Mouse (Mus musculus) cerebellum, adult 2 months (tissue): ENCODE measurements at regions not wholly inside any gene's neighbourhood (a gene's known extent, or its start where the extent isn't known, plus 50 kb on each side); places are given as distances from the start of the nearest gene placed in this dataset.

Experiments
- DNase-seq, 2 experiments: peaks; one replicate each; pipeline ENCODE4 v3.0.0; 2021
- H3K27ac ChIP-seq: fragments of 200-500 bp; 2 replicates; pipeline ENCODE4 v1.5.1; 2012; ENCODE audit warnings: low read length, control low read depth, inconsistent platforms; ENCODE audit not compliant: insufficient read depth
- H3K27me3 ChIP-seq: fragments of 200-500 bp; 2 replicates; pipeline ENCODE4 v1.6.1; 2012; ENCODE audit warnings: inconsistent platforms, mild to moderate bottlenecking, low read length, moderate library complexity; ENCODE audit not compliant: control insufficient read depth, insufficient read depth
- H3K4me1 ChIP-seq: fragments of 200-500 bp; 2 replicates; pipeline ENCODE4 v1.6.1; 2011; ENCODE audit warnings: low read length; ENCODE audit not compliant: control insufficient read depth, insufficient read depth
- H3K4me3 ChIP-seq: fragments of 200-500 bp; replicated peaks from 2 replicates; pipeline ENCODE3; 2011; ENCODE audit warnings: mild to moderate bottlenecking, low read depth, low read length, control low read depth; ENCODE audit not compliant: insufficient read depth
- CTCF ChIP-seq: fragments of 200-500 bp; IDR thresholded peaks from 2 replicates; pipeline ENCODE4 v1.5.1; 2011; ENCODE audit warnings: low read depth, mild to moderate bottlenecking, control low read depth, low read length, moderate library complexity, borderline replicate concordance; ENCODE audit not compliant: insufficient read depth
- POLR2A ChIP-seq: fragments of 200-500 bp; IDR thresholded peaks from 2 replicates; pipeline ENCODE4 v1.6.1; 2011; ENCODE audit warnings: low read length, control low read depth, borderline replicate concordance; ENCODE audit not compliant: insufficient read depth
- WGBS: fragments of 180-500 bp; shearing (Covaris S2); methylation state at CpG from one replicate; pipeline ENCODE4 v1.1.7; 2018; 5-methylcytosine and 5-hydroxymethylcytosine counted together

- TF ChIP-seq POLR2A: no peak
- no peak for TF ChIP-seq CTCF
- no peak overlapping the region for H3K4me3 ChIP-seq
- no peaks in the 10 kb centered on the region for H3K27me3 ChIP-seq
- H3K4me1 ChIP-seq: no peaks in the 10 kb centered on the region
- no peak for DNase-seq
- WGBS: 90% methylated on average over 1 of the region's 1 CpGs
- no peak overlapping the region for H3K27ac ChIP-seq
Observed at GRCm38 (mm10) chr12:47052474-47052873, 233.7 kb upstream of the Nova1 start.

DNA sequence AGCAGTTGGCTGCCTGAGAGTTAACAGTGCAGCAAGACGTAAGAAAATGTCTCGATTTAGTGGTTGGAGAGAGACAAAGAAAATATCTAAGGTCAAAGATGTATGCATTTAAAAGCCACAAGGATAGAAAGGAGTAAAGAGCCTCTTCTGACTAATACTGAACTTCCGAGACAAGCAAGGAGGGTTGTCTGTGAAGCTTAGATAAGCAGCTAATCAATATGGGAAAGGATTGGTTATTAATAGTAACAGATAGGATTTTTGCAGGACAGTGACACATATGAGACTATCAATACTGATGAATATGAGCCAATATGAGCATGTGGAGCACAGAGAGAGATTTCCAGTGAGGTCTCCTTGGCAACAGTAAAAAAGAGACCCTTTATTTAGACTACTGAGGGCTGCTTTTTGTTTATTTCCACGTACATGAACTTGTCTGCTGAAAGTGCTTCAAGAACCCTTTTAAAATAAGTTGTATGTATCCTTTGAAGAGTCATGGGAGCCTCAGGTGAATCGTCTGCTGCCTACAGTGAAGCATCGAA lies 202.2 kb upstream of the Nova1 start:
- no peak overlapping the region for H3K4me3 ChIP-seq
- 68% methylated on average over 6 of the region's 6 CpGs for WGBS
- H3K27ac ChIP-seq: no peak overlapping the region
- no peak for TF ChIP-seq CTCF
- H3K4me1 ChIP-seq: no peaks in the 10 kb centered on the region
- no peak for DNase-seq
- no peaks in the 10 kb centered on the region for H3K27me3 ChIP-seq

GRCm38 (mm10) chr12:46992343-46992742 lies 173.6 kb upstream of the Nova1 start:
- no peak overlapping the region for H3K27ac ChIP-seq
- no peaks in the 10 kb centered on the region for H3K4me1 ChIP-seq
- H3K27me3 ChIP-seq: no peaks in the 10 kb centered on the region
- H3K4me3 ChIP-seq: no peak overlapping the region
- 95% methylated on average over 1 of the region's 1 CpGs for WGBS
- DNase-seq: no peak
- TF ChIP-seq CTCF (no peak), POLR2A (no peak)

- TF ChIP-seq CTCF (no peak), POLR2A (no peak)
- 91% methylated on average over 2 of the region's 2 CpGs for WGBS
Observed at GRCm38 (mm10) chr12:46988972-46989371, 170.2 kb upstream of the Nova1 start.

DNA sequence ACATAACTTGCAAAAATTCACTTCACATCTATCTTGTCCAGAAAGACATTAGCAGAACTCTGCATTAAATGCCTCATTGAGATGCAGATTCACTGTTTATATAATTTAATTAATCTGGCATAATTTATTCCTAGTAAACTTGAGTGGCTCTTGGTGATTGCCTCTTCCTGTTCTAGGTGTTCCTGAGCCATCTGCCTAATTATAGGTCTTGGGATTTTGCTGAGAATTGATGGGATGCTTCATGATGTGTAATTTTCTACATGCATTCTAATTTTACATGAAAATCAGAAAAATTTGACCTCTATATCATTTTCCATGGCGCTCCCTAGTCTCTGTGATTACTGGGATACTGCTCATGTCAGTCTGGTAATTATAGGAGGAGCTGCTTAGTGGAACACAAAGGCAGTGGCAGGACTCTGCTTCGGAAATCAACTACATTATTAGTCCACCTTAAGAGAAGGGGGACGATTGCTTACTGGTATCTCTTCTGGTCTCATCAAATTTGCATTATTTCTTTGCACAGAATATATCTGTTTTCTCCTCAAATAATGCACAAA lies 131.6 kb upstream of the Nova1 start:
- WGBS: 81% methylated on average over 3 of the region's 3 CpGs
- no peak for DNase-seq

More at GRCm38 (mm10) chr12:46988972-46989371, 170.2 kb upstream of the Nova1 start:
- H3K27me3 ChIP-seq: no peaks in the 10 kb centered on the region
- no peak overlapping the region for H3K4me3 ChIP-seq
- no peaks in the 10 kb centered on the region for H3K4me1 ChIP-seq
- DNase-seq: no peak
- H3K27ac ChIP-seq: no peak overlapping the region

DNA sequence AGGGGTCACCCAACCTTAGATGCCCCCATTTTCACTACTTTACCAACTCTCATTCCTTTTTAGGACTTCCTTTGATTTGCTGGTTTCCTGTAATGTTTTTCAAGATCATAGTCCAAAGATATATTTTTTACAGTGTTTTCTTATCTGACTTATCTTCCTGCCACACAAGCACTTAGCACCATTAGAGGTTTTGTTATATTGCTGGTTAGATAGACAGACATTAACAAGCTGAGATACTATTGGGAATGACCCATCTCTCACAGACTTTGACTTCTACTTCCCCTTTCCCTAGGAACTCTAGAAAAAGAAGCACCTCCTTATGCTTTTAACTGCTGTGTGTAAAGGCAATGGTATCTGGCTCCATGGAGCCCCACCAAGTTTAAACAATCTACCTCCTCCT lies 127.0 kb upstream of the Nova1 start:
- H3K27ac ChIP-seq: no peak overlapping the region
- no peak for DNase-seq
- H3K4me3 ChIP-seq: no peak overlapping the region
- no peaks in the 10 kb centered on the region for H3K4me1 ChIP-seq
- H3K27me3 ChIP-seq: no peaks in the 10 kb centered on the region
- TF ChIP-seq CTCF (no peak), POLR2A (no peak)

More for the DNA sequence above, 131.6 kb upstream of the Nova1 start:
- Histone ChIP-seq H3K27me3 (no peaks in the 10 kb centered on the region), H3K27ac (no peak overlapping the region), H3K4me3 (no peak overlapping the region), H3K4me1 (no peaks in the 10 kb centered on the region)
- TF ChIP-seq CTCF (no peak), POLR2A (no peak)

DNA sequence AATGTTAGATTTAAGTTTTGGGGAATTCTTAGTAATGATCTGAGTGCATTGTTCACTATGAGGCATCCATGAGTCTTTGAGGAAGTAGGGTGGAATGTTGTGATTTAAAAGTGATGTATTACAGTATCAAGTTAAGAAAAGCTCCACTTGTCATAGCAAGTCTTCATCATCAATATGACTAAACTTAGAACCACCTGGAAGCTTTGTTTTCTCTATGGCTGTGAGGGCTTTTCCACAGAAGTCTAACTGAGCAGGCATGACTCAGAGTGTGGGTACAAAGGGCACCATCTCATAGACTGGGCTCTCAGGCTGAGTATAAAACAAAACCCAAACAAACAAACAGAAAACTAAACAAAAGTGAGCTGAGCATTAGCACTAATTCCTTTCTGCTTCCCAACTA lies 112.4 kb upstream of the Nova1 start:
- Histone ChIP-seq H3K27ac (no peak overlapping the region), H3K4me3 (no peak overlapping the region), H3K4me1 (no peaks in the 10 kb centered on the region), H3K27me3 (no peaks in the 10 kb centered on the region)
- no peak for DNase-seq
- TF ChIP-seq POLR2A: no peak
- no peak for TF ChIP-seq CTCF

- Histone ChIP-seq H3K27me3 (no peaks in the 10 kb centered on the region), H3K4me1 (no peaks in the 10 kb centered on the region), H3K27ac (no peak overlapping the region), H3K4me3 (no peak overlapping the region)
- DNase-seq: peak in 1 of 2 experiments; percentile 11
- no peak for TF ChIP-seq CTCF
- TF ChIP-seq POLR2A: no peak
- WGBS: 21% methylated on average over 4 of the region's 4 CpGs
Observed at GRCm38 (mm10) chr12:46917286-46917685, 98.6 kb upstream of the Nova1 start.
